Mouse (Mus musculus) forebrain, embryonic 15.5 days (tissue): ENCODE measurements around the gene Trmt6. TPM values are rescaled to one million over a fixed set of nuclear protein-coding genes. Genes with fewer than 3 reads are reported as not detected.

Experiments used
- ATAC-seq: fragments of 200-750 bp; cut with Nextera tagmentation; replicated peaks from 2 replicates; pipeline ENCODE4 v1.8.0; 2017; ENCODE audit warnings: mild to moderate bottlenecking, moderate TSS enrichment, moderate library complexity
- H3K27ac ChIP-seq: fragments of 300-500 bp; sonication (generic); replicated peaks from 2 replicates; pipeline ENCODE4 v1.5.1; 2015; ENCODE audit warnings: mild to moderate bottlenecking, inconsistent platforms
- H3K27me3 ChIP-seq: fragments of 300-500 bp; sonication (generic); 2 replicates; pipeline ENCODE4 v1.6.1; 2015; ENCODE audit warnings: inconsistent platforms
- H3K36me3 ChIP-seq: fragments of 300-500 bp; sonication (generic); 2 replicates; pipeline ENCODE4 v1.6.1; 2015; ENCODE audit warnings: mild to moderate bottlenecking, inconsistent platforms
- H3K4me1 ChIP-seq: fragments of 300-500 bp; sonication (generic); 2 replicates; pipeline ENCODE4 v1.6.1; 2015; ENCODE audit warnings: inconsistent platforms
- H3K4me2 ChIP-seq: fragments of 300-500 bp; sonication (generic); replicated peaks from 2 replicates; pipeline ENCODE4 v1.6.1; 2015; ENCODE audit warnings: mild to moderate bottlenecking, inconsistent platforms
- H3K4me3 ChIP-seq: fragments of 300-500 bp; sonication (generic); 2 replicates; pipeline ENCODE4 v1.5.1; 2015; ENCODE audit warnings: mild to moderate bottlenecking, inconsistent platforms
- H3K9ac ChIP-seq: fragments of 300-500 bp; sonication (generic); replicated peaks from 2 replicates; pipeline ENCODE4 v1.6.1; 2015; ENCODE audit warnings: mild to moderate bottlenecking, inconsistent platforms
- H3K9me3 ChIP-seq: fragments of 300-500 bp; sonication (generic); 2 replicates; pipeline ENCODE4 v1.6.1; 2016; ENCODE audit warnings: inconsistent platforms
- WGBS: fragments of 180-500 bp; shearing (Covaris S2); methylation state at CpG from one replicate; pipeline ENCODE4 v1.1.7; 2015; ENCODE audit warnings: mixed read lengths; 5-methylcytosine and 5-hydroxymethylcytosine counted together
- polyA plus RNA-seq: library from polyadenylated mRNA; unstranded; fragments of >200 nt; fragmentation: Nextera tagmentation; extraction: Ambion mirVana; gene quantifications from 2 replicates; pipeline ENCODE4 v1.2.1, GENCODE M21; 2015

Gene Trmt6
- polyA plus RNA-seq, 1 experiment from 2014 or later = 28.0 TPM

DNA sequence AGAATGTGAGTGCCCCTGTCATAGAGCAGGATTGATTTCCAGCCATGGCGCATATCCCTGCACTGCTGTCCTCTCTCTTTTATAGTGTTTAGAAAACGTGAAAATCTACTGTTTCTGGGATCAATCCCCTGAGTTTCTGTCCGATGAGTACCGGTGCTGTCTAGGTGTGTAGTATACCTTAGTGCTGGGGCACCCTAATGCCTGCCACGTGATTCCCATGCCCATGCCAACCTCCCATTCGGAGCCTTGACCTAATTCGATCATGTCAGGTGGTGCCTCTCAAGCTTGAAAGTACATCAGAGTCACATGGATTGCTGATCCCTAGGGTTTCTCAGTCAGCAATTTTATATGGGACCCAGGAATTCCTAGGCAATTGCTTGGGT lies 21.7 kb downstream of the Trmt6 start:
- WGBS = 86% methylated on average over 7 of the region's 7 CpGs
- Histone ChIP-seq H3K4me3 (no peak overlapping the region), H3K4me2 (no peak overlapping the region), H3K36me3 (peaks cover 9% of the 10 kb centered on the region; the same call in 1 of the 2 replicates), H3K27me3 (no peaks in the 10 kb centered on the region), H3K4me1 (no peaks in the 10 kb centered on the region), H3K27ac (no peak overlapping the region), H3K9me3 (no peaks in the 10 kb centered on the region), H3K9ac (no peak overlapping the region)
- ATAC-seq = no peak

DNA sequence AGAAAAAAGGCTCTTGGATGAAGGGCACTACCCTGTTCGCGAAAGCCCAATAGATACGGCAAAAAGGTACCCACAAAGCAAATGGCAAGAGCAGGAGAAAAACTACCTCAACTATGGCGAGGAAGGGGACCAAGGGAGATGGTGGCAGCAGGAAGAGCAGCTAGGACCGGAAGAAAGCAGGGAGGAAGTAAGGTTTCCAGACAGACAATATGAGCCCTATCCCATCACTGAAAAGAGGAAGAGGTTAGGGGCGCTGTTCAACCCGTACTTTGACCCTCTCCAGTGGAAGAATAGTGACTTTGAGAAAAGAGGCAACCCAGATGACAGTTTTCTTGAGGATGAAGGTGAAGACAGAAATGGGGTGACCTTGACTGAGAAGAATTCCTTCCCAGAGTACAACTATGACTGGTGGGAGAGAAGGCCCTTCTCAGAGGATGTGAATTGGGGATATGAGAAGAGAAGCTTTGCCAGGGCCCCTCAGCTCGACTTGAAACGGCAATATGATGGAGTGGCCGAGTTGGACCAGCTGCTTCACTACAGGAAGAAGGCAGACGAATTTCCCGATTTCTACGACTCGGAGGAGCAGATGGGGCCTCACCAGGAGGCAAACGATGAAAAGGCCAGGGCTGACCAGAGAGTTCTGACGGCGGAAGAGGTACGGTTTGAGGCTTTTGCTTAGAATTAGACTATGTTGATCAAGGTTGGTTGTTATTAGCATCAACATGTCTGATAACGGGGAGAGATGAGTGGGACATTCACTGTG lies 22.2 kb downstream of the Trmt6 start:
- Histone ChIP-seq H3K9me3 (no peaks in the 10 kb centered on the region), H3K36me3 (peaks cover 9% of the 10 kb centered on the region; the same call in 1 of the 2 replicates), H3K27me3 (no peaks in the 10 kb centered on the region), H3K4me3 (no peak overlapping the region), H3K4me2 (no peak overlapping the region), H3K9ac (no peak overlapping the region), H3K27ac (no peak overlapping the region), H3K4me1 (no peaks in the 10 kb centered on the region)
- ATAC-seq = no peak
- 92% methylated on average over 19 of the region's 19 CpGs for WGBS

DNA sequence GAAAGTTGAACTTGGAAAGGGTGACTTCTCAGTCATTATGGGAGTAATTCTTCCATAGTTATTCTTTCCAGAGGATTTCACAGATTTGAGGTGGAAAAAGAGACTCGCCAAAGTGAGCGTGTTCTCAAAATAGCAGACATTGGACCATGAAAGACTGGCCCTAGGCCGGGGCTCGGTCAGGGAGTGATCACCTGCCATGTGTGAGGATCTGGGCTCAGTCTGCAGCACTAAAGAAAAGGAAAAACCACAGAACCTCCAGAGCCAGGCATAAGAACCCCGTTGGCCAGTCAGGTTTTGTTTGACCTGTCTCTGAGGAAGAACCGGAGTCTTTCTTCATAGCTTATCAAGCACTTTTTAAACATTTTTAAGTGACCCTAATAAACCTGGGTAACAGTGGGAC lies 31.8 kb downstream of the Trmt6 start:
- H3K36me3 ChIP-seq = no peaks in the 10 kb centered on the region
- H3K27ac ChIP-seq = no peak overlapping the region
- no peaks in the 10 kb centered on the region for H3K9me3 ChIP-seq
- H3K4me3 ChIP-seq = no peak overlapping the region
- no peak for ATAC-seq
- H3K9ac ChIP-seq = no peak overlapping the region
- H3K4me1 ChIP-seq = 0 out of 2 replicates have a peak, but pooled peaks cover 12% of the 10 kb centered on the region
- no peaks in the 10 kb centered on the region; the same call in 1 of the 2 replicates for H3K27me3 ChIP-seq
- 91% methylated on average over 6 of the region's 6 CpGs for WGBS
- H3K4me2 ChIP-seq = no peak overlapping the region

DNA sequence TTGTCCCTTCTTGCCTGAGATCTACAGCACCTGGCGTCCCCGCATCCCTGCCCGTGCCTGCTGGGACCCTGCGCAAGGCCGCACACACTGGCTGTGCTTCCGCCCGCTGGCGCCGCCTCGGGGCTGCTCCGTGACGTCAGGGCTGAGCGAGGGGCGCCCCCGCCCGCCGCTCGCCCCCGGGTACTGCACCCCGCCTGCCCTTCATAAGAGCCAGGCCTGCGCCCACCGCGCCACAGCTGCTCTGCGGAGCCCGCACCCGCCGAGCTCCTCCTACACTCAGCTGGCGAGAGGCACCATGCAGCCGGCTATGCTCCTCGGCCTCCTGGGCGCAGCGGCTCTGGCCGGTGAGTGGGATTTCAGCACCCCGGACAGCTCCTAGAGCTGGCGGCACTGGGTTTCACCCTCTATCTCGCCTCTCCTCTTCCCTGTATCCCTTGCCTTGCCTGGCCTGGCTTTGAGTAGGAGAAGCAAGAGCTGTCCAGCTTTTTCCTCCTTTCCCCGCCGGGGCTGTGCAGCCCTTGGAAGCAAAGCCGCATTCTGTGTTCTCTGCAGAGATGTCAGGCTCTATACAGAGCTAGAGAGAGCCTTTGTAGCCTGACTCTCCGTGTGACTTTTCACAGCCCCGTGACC lies 34.3 kb downstream of the Trmt6 start:
- H3K4me1 ChIP-seq = 0 out of 2 replicates have a peak, but pooled peaks cover 12% of the 10 kb centered on the region
- H3K9ac ChIP-seq = peak overlapping the region; percentile 82
- under 1% methylated on average over 41 of the region's 41 CpGs for WGBS
- ATAC-seq = peak; percentile 99
- peak overlapping the region; percentile 56 for H3K4me2 ChIP-seq
- peak overlapping the region; percentile 70 for H3K4me3 ChIP-seq
- peak overlapping the region; percentile 89 for H3K27ac ChIP-seq
- H3K27me3 ChIP-seq = no peaks in the 10 kb centered on the region; the same call in 1 of the 2 replicates
- H3K36me3 ChIP-seq = no peaks in the 10 kb centered on the region
- H3K9me3 ChIP-seq = no peaks in the 10 kb centered on the region

DNA sequence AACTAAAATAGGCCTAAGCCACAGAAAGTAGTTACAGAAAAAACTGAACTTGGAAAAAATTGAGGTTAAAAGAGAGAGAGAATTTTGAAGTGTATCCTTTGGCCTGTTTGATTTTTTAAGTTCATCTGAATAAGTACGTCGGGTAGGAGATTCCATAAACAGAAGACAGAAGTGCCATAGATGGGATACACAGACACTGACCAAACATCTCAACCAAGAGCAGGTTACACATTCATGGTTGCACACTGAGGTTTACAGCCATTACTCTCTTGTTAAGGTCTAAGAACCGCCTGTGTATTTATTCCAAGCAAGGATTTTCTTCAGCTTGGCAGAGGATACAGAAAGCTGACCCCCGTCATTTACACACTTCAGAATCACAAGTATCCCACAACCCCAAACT lies 34.9 kb downstream of the Trmt6 start, which contains the start of gene Chgb:
Gene Chgb (plus strand): TSS at position 301 of the 400 bp plus-strand sequence.
- Histone ChIP-seq H3K36me3 (no peaks in the 10 kb centered on the region), H3K4me1 (0 out of 2 replicates have a peak, but pooled peaks cover 12% of the 10 kb centered on the region), H3K9me3 (no peaks in the 10 kb centered on the region), H3K27ac (peak within 1 kb of the TSS; percentile 89), H3K27me3 (no peaks in the 10 kb centered on the region), H3K4me2 (peak within 1 kb of the TSS; percentile 56), H3K4me3 (peak within 1 kb of the TSS; percentile 70), H3K9ac (peak within 1 kb of the TSS; percentile 82)
- 7% methylated on average over 4 of the region's 4 CpGs for WGBS
- no peak; the same call in 1 of the 2 replicates for ATAC-seq

DNA sequence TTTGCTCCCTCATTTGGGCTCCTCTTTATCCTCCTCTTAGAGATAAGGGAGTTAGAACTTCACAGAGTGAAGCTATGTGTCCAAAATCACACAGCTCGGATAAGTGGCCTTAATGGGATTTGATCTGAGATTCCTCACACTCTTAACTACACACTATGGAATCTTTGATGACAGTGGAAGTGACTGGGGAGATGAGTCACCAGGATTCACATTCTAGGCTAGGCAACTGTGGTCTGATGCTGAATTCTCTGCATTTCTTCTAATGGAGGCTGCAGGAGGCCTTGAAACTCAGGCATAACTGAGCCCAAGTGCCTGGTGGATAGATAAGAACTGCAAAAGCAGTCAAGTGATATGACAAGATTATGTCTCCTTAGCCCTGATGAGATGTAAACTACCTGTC lies 45.0 kb downstream of the Trmt6 start:
- no peak overlapping the region for H3K4me3 ChIP-seq
- H3K36me3 ChIP-seq = no peaks in the 10 kb centered on the region
- no peaks in the 10 kb centered on the region for H3K27me3 ChIP-seq
- H3K27ac ChIP-seq = no peak overlapping the region
- ATAC-seq = no peak
- no peak overlapping the region for H3K9ac ChIP-seq
- H3K9me3 ChIP-seq = no peaks in the 10 kb centered on the region
- no peaks in the 10 kb centered on the region for H3K4me1 ChIP-seq
- no peak overlapping the region for H3K4me2 ChIP-seq
- 81% methylated on average over 1 of the region's 1 CpGs for WGBS

DNA sequence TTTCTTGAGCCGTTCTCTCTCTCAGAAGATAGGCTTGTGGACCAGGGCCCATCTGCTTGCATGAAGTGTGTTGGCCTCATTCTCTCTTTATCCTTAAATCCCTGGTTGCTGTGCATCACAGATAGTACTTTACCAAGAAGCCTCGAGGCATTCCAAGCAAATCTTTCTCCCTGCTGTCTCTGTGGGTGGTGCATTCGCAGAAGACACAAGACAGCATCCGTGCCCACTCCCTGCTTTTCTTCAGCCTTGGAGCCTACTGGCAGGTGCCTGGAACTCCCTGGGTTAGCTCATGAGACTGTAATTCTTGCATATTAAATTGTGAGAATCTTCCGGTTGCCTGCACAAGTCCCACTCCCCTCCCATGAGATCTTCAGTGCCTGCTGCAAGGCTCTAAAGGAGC lies 57.9 kb downstream of the Trmt6 start:
- ATAC-seq = no peak

More for the DNA sequence above, 57.9 kb downstream of the Trmt6 start:
- H3K27me3 ChIP-seq = no peaks in the 10 kb centered on the region
- no peaks in the 10 kb centered on the region for H3K4me1 ChIP-seq
- no peak overlapping the region for H3K27ac ChIP-seq
- H3K9me3 ChIP-seq = no peaks in the 10 kb centered on the region
- H3K4me2 ChIP-seq = no peak overlapping the region
- no peak overlapping the region for H3K9ac ChIP-seq
- no peak overlapping the region for H3K4me3 ChIP-seq
- WGBS = 59% methylated on average over 5 of the region's 5 CpGs
- no peaks in the 10 kb centered on the region for H3K36me3 ChIP-seq

Other genes with a start within 250 kb of the Trmt6 start
- gene Gpcpd1, start 228.3 kb downstream of the Trmt6 start, polyA plus RNA-seq = 85.7 and 85.9 TPM in 2 replicates
- 22.1 and 24.6 TPM in 2 replicates for gene Shld1, start 129.1 kb downstream of the Trmt6 start, polyA plus RNA-seq
- 36.3 and 39.4 TPM in 2 replicates for gene Chgb, start 34.8 kb downstream of the Trmt6 start, polyA plus RNA-seq
- 8.7 and 8.8 TPM in 2 replicates for gene Mcm8, start 86 bp upstream of the Trmt6 start, polyA plus RNA-seq
- gene Crls1, start 30.6 kb upstream of the Trmt6 start, polyA plus RNA-seq = 17.3 and 20.1 TPM in 2 replicates
- gene Lrrn4, start 64.8 kb upstream of the Trmt6 start, polyA plus RNA-seq = 0.06 and 0.19 TPM in 2 replicates
- not detected in 2 replicates for gene Fermt1, start 129.9 kb upstream of the Trmt6 start, polyA plus RNA-seq